Mouse (Mus musculus): ENCODE data around the gene Lekr1. TPM values are rescaled to one million over a fixed set of nuclear protein-coding genes. Genes with fewer than 3 reads are reported as not detected.

Lekr1 gene
- 6.3 TPM for polyA plus RNA-seq (2015; fragmentation: Illumina TruSeq; extraction: RNeasy Lipid Tissue Mini Kit (QIAGEN cat#74804); ENCODE audit: low read depth, low replicate concordance)

GRCm38 (mm10) chr3:65665977-65666766, at the start of gene Lekr1:
TSS of gene Lekr1 (plus strand) at chr3:65666228.

Other genes with a start within 250 kb of the Lekr1 start
- gene Tiparp, start 137.8 kb upstream of the Lekr1 start, polyA plus RNA-seq (2015; fragmentation: Illumina TruSeq; extraction: RNeasy Lipid Tissue Mini Kit (QIAGEN cat#74804); ENCODE audit: low read depth, low replicate concordance), result 14.5 TPM

Data from brain, adult 10 weeks (tissue).